Mouse (Mus musculus): ENCODE results near the gene Sars.

Gene Sars

GRCm38 (mm10) chr3:108424944-108425623 lies 19.9 kb downstream of the Sars start:
- DNase-seq (ENCODE audit: low spot score) = no peak

GRCm38 (mm10) chr3:108423844-108424801 lies 20.9 kb downstream of the Sars start:
- peak; percentile 62 for DNase-seq (ENCODE audit: low spot score)

- DNase-seq (ENCODE audit: low spot score) = no peak
Measured at GRCm38 (mm10) chr3:108423006-108423405, 22.0 kb downstream of the Sars start.

- peak; percentile 72 for DNase-seq (ENCODE audit: low spot score)
Measured at GRCm38 (mm10) chr3:108415831-108416223, 29.2 kb downstream of the Sars start.

GRCm38 (mm10) chr3:108414857-108415830 lies 29.9 kb downstream of the Sars start, which contains the start of gene Celsr2:
Celsr2 (minus strand) TSS chr3:108415552.
- DNase-seq (ENCODE audit: low spot score) = no peak

- DNase-seq (ENCODE audit: low spot score) = no peak
Measured at GRCm38 (mm10) chr3:108413634-108414360, 31.2 kb downstream of the Sars start.

GRCm38 (mm10) chr3:108411754-108412121 lies 33.3 kb downstream of the Sars start:
- DNase-seq (ENCODE audit: low spot score) = no peak

GRCm38 (mm10) chr3:108411026-108411753 lies 33.8 kb downstream of the Sars start:
- DNase-seq (ENCODE audit: low spot score) = no peak

- no peak for DNase-seq (ENCODE audit: low spot score)
Measured at GRCm38 (mm10) chr3:108410359-108410714, 34.7 kb downstream of the Sars start.

DNA sequence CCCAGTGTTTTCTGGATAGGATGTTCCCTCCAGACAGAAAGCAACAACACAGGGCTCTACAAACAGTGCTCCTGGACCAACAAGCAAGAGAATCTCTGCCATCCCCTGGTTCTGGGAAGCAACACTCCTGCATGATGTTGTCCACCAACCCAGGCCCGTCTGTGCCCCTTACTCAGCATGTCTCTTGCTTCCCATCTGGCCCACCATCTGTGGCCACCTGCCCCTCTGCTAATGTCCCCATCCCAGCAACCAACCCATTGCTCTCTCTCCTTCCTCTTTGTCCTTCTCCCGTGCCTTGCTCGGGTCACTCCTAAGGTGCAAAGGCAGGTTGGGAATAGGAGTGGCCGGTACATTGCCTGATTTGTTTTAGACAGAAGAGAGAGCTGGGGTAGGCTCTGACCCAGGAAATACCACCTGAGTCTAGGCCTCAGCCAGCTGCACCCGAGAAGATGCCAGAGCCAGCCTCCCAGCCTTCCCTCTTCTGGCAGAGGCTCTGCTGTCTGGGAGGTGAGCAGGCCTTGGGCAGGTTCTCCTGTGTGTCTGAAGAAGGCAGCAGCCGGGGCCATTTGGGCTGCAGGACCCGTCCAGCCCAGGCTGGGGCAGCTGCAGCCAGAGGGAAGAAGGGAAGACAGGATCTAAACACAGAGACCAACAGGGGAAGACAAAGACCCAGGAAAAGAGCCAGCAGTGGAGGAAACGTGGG lies 35.2 kb downstream of the Sars start:
- no peak for DNase-seq (ENCODE audit: low spot score)

DNA sequence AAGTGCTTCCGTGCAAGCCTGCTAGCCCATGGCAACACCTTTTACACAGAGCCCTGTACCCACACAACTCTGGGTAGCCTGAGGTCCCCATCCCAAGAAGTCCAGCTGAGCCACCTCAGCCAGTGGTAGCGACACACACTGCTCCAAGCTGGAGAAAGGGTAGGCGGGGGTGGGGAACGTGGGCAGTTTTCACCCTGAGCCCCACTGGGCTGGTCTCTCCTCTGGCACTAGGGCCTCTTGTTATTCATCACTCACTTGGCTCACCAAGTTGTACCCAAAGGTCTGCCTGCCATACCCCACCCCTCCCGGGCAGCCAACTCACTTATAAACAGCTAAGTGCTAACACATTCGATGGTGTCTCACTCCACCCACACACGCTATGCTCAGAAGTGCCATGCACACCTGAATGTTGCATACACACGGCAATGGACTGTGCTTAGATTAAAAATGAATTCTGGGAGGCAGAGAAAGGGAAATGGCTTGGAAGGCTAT lies 36.4 kb downstream of the Sars start:
- DNase-seq (ENCODE audit: low spot score) = no peak

- DNase-seq (ENCODE audit: low spot score) = no peak
Measured at GRCm38 (mm10) chr3:108406306-108406885, 38.6 kb downstream of the Sars start.

GRCm38 (mm10) chr3:108405536-108406305 lies 39.3 kb downstream of the Sars start:
- no peak for DNase-seq (ENCODE audit: low spot score)

GRCm38 (mm10) chr3:108402528-108402920 lies 42.5 kb downstream of the Sars start:
- no peak for DNase-seq (ENCODE audit: low spot score)

- peak; percentile 83 for DNase-seq (ENCODE audit: low spot score)
Measured at GRCm38 (mm10) chr3:108401692-108402527, 43.1 kb downstream of the Sars start.

- no peak for DNase-seq (ENCODE audit: low spot score)
Measured at GRCm38 (mm10) chr3:108400442-108400841, 44.6 kb downstream of the Sars start.

DNA sequence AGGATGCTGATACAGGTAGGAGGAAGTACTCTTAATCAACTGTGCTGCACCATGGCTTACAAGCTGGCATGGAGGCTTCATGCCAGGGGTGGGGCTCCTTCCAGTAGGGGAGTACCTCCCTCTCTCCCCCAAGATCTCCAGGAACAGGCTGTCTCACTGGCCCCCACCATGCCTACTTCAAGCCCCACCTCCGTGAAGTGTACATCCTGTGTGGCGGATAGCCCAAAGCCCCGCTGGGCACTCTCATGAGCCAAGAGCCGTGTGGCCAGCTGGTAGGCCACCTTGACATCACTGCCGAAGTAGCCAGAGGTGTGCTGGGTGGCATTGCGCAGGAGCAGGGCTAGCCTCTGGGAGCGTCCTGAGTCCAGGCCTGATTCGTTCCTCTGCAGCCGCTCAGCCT lies 46.7 kb downstream of the Sars start:
- no peak for DNase-seq (ENCODE audit: low spot score)

GRCm38 (mm10) chr3:108392793-108393192 lies 52.2 kb downstream of the Sars start:
- DNase-seq (ENCODE audit: low spot score) = no peak

Measured in left cerebral cortex, adult 11 months (tissue).